Mouse (Mus musculus) erythroblast, adult 5-6 weeks (primary cell): Measurements from ENCODE around the gene Erbin. TPM values are rescaled to one million over a fixed set of nuclear protein-coding genes. Genes with fewer than 3 reads are reported as not detected.

Source experiments
- ATAC-seq: replicated peaks from 2 replicates; pipeline ENCODE4 v1.8.0; 2016; ENCODE audit warnings: moderate number of reproducible peaks, mild to moderate bottlenecking, moderate TSS enrichment, inconsistent platforms; ENCODE audit not compliant: poor library complexity, low FRiP score, severe bottlenecking
- total RNA-seq, 2 experiments: library from RNA; stranded (forward) in 1 of 2; stranded (reverse) in 1 of 2; fragments of 150-400 nt in 1 of 2; fragments of 200-764, 138-1000 nt in 1 of 2; gene quantifications; 2 replicates each; pipeline versions ENCODE4 v1.2.3 to v1.2.4; 2015 to 2017; ENCODE audit warnings: low replicate concordance in 2 of 2

The Erbin gene
- total RNA-seq, 2 experiments from 2014 or later: 57.3 to 63.9 TPM

DNA sequence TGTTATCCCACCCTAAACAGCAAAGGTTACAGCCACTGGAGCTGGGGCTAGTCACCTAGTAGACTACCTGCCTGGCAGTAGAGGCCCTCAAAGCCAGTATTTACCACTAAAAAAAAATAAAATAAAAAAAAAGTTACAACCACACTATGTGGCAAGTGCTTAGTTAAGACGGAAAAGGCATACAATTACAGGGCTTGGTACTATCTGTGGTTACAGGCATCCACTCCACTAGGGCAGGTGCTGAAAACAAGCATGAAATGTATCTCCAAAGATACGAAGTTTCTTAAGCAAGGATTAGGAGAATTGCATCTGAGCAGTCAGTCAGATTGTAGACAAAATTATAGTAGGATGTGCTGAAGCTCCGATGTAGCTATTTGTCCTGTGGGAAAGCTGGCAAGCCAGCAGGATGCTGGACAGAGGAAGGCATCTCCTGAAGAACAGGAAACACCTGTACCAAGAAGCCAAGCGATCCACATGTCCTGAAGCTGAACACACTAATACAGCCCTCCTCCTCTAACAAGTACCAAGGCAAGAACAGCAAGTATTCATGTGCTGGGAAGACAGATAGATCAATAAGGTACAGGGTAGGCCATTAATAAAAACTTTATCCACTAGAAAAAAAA lies 6.1 kb downstream of the Erbin start:
- no peak for ATAC-seq

DNA sequence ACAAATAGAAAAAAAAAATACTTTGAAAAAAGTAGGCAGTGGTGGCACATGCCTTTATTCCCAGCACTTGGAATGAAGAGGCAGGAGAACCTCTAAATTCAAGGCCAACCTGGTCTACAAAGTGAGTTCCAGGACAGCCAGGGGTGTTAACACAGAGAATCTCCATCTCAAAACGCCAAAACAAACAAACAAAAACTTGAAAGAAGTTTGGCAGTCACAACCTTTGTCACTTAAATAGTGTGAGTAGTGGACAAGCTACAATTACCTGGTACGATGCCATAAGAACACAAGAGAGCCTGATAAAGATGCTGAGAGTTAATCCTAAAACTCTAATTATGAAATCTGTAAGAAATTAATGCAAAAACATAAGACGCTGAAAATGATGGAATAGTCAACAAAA lies 8.0 kb downstream of the Erbin start:
- no peak for ATAC-seq

DNA sequence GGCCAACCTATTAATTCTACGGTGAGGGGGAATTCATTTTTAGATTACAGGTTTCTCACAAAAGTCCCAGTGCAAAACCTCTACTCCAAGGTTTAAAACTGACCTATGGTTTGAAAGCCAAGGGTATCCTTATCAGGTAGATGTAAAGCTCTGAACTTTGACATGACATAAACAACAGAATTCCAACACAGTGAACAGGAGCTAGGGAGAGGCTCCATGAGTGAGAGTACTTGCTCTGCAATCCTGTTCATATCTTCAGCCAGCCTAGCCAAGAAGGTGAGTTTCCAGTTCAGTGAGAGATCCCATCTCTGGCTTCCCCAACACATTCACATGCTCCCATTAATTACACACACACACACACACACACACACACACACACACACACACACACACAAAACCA lies 9.7 kb downstream of the Erbin start:
- no peak for ATAC-seq

DNA sequence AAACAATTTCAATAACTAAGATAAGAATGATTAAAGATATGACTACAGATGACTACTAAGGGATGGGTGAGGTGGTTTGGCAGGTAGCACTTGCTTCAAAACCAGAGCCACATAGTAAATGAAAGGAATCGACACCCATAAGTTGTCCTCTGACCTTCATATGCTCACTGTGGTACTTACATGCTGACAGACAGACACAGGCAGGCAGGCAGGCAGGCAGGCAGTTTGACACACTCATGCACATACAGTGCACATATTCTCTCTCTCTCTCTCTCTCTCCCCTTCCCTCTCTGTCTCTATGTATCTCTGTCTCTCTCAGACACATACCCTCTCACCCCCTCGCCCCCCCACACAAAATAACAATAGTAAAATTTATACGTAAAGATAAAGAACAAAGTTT lies 10.4 kb downstream of the Erbin start:
- no peak for ATAC-seq

DNA sequence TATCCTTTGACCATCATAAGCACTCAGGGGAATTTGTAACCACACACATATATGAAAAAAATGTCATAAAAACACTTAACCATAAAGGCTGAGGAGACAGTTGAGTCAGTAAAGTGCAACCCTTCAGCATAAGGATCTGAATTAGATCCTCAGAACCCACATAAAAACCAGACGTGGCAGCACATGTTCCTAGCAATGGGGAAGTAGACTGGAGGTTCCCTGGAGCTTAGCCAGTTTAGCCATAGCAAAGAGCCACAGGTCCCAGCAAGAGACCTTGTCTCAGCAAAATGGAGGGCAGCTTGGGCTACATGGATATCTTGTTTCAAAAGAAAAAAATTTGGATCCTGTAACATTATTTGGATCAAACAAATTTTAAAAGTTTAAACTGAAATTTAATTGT lies 20.3 kb downstream of the Erbin start:
- ATAC-seq: no peak

DNA sequence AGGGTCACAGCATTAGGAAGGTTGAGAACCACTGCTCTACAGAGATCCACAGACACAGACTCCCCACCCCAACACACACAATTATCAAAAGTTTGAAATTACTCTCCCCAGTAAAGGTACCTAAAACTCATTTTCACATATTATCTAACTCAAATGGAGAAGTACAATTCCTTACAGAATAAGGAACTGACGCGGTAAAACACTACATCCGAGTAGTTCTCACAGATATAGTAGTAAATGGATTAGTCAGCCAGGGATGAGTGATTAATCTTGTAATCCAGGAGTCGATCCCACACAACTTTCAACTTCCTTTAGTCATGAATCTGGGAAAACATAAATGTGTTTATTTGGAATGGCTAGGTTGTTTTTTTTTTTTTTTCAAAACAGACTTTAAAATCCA lies 22.7 kb downstream of the Erbin start:
- ATAC-seq: no peak

DNA sequence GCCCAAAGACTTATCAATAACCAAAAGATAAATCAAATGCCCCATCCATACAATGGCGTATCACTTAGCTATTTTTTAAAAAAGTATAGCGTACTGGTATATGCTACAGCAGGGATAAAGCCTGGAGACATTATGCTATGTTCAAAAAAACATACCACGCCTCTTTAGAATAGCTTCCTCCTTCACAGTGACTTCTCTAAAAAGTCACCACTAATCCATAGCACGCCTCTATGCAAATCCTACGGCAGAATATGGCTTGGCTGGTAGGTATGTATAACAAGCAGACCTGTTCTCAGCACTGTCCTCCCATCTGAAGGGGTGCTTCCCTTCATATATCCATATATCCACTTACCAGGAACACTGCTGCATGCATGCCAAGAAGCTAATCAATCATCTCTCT lies 27.2 kb downstream of the Erbin start:
- ATAC-seq: no peak

DNA sequence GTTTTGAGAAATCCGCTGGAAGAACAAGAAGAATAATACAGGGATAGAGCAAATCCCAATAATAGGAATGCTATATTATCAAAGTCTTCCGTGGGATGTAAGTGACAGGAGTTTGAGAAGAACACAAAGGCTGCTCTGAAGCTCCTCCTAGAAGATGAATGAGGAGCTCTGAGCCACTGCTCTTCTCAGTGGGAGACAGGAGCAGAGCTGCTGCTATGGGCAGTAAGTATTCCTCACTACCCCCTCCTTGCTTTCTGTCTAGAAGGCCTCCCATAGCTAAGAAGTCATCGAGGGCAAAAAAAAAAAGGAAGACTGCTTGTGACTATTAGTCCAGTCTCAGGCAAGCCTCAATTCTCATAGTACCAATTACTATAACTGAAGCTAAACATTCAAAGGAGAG lies 30.3 kb downstream of the Erbin start:
- ATAC-seq: no peak

DNA sequence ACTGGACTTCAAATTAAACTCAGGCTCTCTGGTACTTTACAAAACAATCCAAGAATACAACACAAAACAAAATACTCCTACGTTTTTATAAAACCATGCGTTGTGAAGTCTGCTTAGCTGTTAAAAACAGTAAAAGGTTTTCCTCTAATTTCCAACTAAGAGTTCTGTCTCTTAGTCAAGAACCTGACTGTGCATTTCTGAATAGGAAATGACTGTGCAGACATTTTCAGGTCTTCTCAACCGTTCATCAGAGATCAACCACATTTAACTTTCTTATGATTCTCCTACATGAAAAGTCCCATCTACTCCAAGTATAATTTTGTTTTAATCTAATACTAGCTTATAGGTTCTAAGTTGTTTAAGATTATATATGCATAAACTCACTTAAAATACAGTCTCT lies 33.8 kb downstream of the Erbin start:
- no peak for ATAC-seq

DNA sequence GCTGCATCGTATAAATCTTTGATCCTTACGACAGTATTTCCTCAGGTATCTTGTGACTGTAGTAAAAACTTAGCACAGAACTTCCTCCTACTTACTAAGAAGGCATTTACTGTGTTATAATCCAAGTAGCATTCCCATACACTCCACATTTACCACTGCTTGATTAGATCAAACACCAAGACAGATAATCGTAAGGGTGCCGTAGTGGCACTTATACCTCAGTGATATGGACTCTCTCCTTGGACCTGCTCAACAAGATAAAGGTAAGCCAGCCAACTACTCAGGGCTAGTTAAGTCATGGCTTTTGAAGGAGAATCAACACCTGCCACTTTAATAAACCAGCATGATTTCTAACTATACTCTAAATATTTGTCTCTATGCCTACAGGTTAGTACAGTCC lies 39.1 kb downstream of the Erbin start:
- no peak for ATAC-seq

DNA sequence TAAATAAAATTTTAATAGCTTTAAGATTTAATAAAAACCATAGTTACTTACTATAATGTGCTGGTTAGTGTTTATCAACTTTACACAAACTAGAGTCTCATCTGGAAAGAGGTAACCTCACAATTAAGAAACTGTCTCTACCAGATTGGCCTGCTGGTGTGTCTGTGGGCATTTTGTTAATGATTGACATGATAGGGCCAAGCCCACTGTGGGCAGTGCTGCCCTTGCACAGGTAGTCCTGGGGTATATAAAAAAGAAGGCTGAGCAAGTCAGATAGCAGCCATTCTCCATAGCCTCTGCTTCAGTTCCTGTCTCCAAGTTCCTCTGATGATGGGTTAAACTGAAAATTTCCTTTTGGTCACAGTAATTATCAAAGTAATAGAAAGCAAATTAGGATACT lies 43.6 kb downstream of the Erbin start:
- no peak for ATAC-seq

DNA sequence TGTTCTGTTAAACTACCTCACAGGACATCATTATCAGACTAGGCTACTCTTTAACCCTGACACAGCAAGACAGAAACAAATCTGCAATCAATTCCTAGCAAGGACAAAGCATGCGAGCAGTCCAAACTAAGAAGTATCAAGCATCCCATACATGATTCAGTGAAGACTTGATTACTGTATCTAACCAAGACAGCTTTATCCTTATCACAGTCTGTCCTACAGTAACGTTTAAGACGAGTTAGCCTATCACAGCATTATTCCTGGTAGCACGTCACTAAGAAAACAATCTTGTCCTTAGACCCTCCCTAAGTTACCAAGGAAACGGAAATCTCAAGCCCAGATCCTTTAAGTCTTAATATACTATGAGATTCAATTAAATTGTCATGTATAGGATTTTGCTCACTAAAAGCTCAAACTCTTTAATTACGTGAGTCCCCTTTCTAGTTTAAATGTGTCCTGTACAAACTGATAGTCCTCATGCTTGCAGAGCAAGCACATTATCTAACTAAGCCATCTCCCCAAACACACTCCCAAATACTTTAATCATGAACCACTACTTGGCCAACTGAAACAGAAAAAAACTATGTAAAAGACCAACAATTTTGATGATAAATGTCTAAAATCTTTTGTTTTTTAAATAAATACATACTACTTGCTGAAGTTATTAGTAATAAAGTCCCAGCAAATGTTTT lies 44.3 kb downstream of the Erbin start:
- no peak for ATAC-seq

DNA sequence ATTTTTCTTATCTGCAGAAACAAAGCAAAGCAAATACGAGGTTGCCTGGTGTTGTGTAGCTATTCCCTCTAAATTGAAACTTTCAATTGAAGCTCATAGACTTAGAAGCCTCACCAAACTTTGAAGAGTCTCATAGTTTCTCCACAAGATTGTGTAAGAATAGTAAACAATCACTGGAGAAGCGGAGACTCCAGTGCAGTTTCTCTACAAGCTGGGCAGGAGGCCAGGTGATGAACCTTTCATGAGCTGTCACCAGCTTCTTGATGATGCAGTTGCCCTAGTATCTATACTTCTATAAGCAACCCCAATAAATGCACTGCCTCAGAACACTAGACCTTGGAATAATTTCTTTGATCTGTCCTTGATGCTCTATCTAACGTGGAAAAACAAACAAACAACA lies 49.5 kb downstream of the Erbin start:
- no peak for ATAC-seq

DNA sequence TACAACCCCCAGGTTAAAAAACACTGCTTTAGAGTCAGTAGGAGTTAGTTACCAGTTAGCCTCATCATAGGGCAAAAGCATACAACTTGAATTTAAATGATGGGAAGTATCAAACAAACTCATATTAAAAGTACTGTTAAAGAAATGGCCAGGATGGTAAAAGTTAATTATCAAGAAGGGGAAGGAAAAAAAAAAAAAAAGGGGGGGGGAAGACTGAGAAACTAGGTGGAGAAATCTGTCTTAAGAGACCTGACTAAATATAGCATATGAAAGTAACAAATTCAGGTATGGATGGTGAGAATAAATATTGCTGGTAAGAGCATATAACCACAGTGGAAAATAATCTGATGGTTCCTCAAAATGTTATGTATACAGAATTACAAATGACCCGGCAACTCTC lies 50.2 kb downstream of the Erbin start:
- ATAC-seq: no peak

DNA sequence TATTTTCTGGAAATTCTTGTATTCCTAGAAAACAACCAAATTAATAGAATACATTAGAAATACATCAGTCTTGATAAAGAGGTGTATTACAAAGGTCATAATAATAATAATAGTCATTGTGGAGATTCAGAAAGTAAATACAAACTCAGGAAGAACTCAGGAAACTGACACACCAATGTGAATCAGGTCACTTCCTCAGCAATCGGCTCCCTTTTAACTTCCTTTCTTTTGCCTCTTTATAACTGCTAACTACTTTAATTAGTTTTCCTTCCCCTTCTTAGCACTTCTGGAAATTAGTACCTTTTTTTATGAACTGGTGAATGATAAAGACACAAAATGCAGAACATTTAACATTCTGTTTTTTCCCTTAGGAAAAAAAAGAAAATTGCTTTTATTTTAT lies 51.4 kb downstream of the Erbin start:
- ATAC-seq: no peak

DNA sequence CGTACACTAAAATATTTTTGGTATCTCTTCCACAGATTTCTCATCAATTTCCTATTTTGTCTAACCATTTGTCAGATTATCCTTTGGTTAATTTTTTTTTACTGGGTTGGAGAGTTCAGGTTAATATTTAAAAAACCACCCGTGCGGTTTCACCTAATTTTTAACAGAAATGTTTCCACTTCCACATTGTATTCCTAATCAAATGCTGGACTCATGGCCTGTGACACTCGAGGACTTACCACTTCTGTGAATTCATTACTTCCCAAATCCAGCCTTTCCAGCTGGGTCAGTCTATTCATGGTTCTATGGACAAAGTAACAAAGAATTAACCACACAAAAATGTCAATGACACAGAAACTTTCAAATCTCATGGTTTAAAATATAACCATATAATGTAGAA lies 58.3 kb downstream of the Erbin start:
- no peak for ATAC-seq

DNA sequence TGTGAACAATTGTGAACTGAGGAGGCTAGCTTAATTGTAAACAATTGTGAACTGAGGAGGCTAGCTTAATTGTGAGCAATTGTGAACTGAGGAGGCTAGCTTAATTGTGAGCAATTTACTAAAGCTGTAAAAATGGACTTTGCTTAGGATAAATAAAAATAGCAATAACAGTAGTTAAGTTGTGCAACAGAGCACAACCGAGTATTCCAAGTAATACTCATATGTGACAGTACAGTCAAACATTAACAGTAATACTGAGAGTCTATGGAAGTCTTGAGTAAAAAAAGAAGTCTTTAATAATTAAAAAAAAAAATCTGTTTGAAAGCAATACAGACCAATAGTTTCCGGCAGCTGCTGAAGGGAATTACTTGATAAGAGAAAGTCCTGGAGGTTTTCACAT lies 61.3 kb downstream of the Erbin start:
- no peak for ATAC-seq

DNA sequence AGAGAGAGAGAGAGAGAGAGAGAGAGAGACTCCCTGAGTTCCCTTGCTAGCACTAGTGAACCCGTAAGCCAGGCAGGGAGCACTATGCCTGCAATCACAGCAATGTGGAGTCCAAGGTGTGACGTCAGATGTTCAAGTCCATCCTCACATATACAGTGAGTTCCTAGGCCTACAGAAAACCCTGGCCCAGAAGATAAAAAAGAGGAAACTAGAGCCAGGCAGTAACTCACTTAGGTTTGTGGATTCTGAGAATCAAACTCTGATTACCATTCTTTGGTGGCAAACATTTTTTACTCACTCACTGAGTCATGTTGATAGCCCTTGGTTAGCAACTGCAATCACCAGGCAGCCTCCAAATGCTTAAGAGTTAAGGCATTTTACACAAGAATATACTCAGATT lies 72.7 kb downstream of the Erbin start:
- no peak for ATAC-seq

DNA sequence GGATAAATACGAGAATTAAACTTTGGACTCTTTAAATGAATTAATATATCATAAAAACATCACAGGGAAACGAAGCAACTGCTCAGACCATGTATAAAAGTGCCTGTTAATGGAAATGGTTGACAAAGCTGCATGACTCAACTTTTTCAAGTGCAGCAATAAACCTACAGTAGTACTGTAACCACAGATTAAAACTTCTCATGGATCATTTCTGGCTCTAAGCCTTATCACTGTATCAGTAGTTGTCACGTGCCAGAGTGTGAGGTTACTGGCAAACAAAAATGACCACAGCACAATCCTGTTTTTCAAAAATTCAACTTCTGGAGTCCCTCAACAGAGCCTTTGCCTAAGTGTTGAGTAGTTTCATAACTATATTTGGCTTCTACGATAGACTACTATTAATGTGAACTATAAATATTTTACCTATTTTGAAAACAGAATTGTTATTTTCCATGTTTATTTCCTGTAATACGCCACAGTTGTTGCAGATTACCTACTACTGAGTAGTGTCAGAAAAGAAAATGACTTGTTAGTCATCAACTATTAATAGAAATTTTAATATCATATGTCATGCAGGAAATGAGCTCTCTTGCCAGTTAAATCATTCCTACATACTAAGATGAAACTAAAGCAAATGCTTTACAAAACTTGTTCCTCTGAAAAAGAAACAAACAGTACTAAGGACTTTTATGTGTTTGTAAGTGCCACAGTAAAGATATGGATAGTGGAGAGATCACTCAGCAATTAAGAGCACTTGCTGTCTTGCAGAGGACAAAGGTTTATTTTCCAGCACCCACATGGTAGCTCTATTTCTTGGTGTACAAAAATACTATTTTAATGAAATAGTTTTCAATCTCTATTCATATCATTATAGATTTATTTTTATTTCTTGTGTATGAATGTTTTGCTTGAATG lies 78.8 kb downstream of the Erbin start:
- ATAC-seq: 0 out of 2 replicates have a peak, but pooled peaks have one; percentile 43

DNA sequence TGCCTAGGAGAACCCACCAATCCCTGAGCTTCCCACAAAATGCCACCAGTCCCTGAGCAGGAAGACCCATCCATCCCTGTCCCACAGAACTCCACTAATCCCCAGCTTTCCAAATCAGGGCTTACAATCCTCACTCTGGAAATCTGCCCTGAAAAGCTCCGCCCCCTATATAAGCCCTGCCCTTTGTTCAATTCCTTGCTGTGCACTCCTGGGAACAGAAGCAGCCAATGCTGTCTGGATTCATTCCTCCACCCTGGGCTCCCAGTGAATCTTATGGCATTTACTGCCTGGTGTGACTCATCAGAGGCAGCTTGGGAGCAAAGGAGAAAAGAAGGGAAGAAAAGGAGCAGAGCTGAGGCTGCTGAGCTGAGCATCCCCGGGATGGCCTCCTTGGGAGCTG lies 81.7 kb downstream of the Erbin start:
- ATAC-seq: no peak

DNA sequence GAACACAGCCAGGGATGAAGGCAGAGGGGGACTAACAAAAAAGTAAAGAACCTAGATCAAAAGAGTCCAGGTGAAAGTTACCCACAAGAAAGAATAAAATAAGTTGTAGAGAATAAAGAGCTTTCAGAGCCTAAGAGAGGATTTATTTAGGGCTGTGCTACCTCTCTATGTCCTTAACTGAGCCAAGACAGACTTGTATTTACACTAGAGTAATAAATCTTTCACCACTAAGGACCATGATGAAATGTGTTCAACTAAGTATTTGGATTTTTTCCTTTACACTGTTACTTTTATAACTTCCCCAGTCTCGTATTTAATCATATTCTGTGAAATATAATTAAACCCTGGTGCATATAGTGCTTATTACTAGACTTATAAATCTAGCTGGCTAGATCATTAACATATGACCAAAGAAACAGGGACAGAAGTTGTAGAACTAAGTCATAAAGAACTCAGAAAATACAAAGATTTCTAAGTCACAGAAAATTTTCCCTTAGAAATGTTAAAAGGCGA lies 90.6 kb downstream of the Erbin start:
- ATAC-seq: no peak
